Mouse (Mus musculus) mouse embryonic stem cell (cell line): Measurements from ENCODE around the gene Pakap.

Source experiments
- in situ Hi-C, 2 experiments: fragments of 300-500 bp; cut with MboI; formaldehyde crosslinking; loops; 1 replicate in 1 of 2; 3 replicates in 1 of 2; pipeline ENCODE4 v1.14.3; 2019 to 2020; ENCODE audit warnings: low sequenced_read_pairs in 2 of 2, low pct_unique_long_range_greater_than_20kb in 1 of 2, mixed read lengths in 1 of 2; ENCODE audit not compliant: unreplicated experiment in 1 of 2

Pakap gene

DNA sequence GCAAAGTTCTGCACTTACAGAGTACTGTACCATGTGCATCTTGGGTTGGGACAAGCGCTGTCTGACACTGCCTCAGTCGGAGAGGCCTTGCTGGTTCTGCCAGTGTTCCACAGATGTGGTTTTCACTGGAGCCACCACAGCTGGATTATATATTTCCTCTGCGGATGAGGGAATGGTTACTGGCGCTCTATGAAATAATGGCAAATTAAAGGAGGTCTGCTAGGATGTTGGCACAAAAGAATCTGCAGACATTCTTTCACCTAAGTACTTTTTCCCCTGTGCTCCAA is 1.0 kb downstream of the Pakap start:
- in situ Hi-C loops, result no loop called here

- in situ Hi-C loops, result no loop called here
Measured at GRCm38 (mm10) chr4:57569711-57570110, 1.7 kb downstream of the Pakap start.

DNA sequence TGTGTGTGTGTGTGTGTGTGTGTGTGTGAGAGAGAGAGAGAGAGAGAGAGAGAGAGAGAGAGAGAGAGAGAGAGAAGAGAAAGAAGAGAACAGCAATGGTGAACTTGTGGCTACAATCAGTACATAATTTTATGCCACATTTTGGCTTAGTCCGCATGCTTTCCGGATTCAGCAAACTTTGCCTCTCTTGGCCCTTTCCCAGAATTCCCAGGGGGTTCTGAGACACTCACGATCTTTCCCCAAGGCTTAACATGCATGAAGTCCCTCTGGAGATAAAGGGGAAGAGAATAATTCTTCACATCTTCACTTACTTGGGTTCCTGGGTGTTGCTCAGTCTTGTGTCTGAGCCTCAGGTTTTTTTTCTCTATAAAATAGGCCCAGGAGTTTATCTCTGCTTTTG is 2.2 kb downstream of the Pakap start:
- in situ Hi-C loops, result no loop called here

- in situ Hi-C loops, result no loop called here
Measured at GRCm38 (mm10) chr4:57574181-57574580, 6.2 kb downstream of the Pakap start.

- in situ Hi-C loops, result no loop called here
Measured at GRCm38 (mm10) chr4:57574646-57575045, 6.7 kb downstream of the Pakap start.

GRCm38 (mm10) chr4:57575686-57576085 is 7.7 kb downstream of the Pakap start:
- in situ Hi-C loops, result no loop called here

- in situ Hi-C loops, result no loop called here
Measured at GRCm38 (mm10) chr4:57576095-57576494, 8.1 kb downstream of the Pakap start.

GRCm38 (mm10) chr4:57579683-57580082 is 11.7 kb downstream of the Pakap start:
- in situ Hi-C loops, result no loop called here

- in situ Hi-C loops, result no loop called here
Measured at GRCm38 (mm10) chr4:57585281-57585800, 17.4 kb downstream of the Pakap start.

- in situ Hi-C loops, result no loop called here
Measured at GRCm38 (mm10) chr4:57586933-57587658, 19.1 kb downstream of the Pakap start.

- in situ Hi-C loops, result no loop called here
Measured at GRCm38 (mm10) chr4:57588356-57588755, 20.4 kb downstream of the Pakap start.

DNA sequence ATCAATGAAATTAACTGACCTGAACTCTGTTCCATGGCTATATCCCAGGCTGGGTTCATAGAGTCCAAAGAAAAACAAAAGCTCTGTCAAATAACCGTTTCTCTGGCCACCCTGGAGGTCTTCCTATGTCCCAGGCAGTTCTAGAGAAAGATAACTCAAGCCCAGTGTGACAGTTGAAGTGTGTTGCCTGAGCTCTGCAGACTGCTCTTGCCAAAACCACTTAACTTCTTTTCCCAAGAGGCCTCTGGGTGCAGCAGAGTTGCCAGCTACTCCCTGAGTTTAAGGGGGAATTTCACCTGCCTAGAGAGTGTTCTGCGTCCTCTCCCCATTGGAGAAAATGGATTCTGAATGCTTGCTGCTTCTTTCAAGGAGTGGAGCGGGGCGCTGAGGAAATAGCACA is 24.8 kb downstream of the Pakap start:
- in situ Hi-C loops, result no loop called here

DNA sequence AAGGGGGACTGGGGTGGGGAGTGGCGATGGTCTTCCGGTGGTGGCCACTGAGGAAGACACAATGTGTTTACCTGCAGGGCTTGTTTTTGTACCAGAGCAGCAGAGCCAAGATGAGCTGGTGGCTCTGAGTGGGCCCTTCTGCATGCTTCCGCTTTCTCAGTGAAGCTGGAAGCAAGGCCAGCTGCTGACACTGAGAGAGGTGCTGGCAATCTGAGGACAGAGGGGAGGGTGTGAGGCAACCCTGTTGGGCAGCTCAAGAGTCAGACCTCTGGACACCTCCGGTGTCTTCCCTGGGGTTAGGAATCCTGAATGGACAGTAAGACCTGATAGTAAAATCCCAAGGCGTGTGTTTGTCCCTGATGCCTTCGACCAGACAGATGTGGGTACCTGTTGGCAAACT is 32.0 kb downstream of the Pakap start:
- in situ Hi-C loops, result no loop called here

DNA sequence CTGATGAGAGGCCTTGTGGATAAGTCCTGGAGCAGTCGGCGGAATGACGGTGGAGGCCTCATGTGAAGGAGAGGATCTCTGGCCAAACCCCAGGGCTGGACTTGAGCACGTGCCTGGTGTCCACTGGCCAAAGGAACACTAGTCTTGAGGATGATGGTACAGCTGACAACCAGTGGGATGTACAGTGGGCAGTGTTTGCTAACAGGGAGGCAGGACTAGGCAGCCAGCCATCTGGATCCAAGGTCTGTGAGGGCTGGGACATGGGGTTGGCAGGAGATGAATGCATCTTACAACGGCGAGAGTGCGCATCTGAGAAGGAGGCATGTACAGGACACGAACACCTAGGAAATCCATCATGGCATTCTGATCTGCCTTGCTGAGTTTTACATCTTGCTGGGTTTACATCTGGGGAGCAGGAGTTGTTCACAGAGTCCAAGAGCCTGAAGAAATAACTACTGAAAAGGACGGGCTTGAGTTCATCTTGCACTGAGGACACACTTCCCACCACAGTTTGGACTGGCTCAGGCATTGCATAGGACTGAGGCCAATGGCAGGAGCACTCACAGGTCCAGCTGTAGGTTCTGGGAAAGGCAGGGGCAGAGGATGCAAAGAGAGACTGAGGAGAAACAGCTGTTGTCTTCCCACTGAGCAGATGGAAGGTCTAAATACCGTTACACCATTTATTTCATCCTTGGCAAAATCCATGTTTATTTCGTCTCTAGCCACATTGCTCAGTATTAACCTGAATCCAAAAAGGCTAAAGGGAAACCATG is 32.9 kb downstream of the Pakap start:
- in situ Hi-C loops, result no loop called here

DNA sequence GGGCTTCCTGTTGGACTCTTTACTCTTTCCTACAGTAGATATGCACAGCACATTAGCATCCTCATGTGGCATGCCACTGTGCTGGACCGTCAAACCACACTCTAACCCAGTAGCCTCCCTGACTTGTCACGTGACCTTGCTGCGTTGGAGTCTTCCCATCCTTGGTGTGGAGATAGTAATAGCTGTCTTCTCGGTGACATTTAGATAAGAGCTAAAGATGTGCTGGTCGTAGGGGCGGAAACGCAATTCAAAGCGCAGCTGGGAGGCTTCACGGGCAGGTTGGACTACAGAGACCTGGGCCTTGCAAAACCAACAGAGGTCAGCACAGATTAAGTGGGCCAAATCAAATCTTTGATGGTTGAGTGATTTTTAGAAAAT is 33.5 kb downstream of the Pakap start:
- in situ Hi-C loops, result no loop called here

DNA sequence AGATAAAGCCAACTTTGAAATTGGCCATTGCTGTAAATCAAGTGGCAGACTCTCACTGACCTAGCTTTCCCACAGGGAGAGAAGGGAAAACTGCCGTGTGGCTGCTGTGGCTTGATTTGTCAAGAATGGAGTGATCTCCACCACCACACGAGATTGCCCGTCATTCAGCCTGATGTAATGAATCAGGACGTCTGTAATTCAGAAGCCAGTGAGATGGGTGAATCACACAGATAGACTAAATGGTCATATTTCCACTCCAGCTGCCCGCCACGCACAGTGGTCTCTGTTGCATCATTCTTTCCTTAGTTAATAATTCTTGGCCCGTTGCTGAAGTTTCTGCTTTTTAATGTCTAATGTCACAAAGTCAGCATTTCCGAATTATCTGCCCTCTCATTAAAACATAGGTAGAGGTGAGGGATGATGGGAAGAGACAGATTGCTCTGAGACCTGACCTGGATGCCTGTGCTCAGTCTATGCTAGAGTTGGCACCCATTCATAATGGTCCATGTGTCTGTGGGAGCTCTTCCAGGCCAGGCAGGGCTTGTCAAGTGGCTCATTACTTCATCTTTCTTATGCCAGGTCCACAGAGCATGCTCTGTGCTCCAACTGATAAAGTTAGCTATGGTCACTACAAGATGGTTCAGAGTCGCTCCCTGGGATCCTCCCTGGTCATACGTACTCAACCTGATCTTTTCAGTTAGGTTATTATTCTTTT is 34.1 kb downstream of the Pakap start:
- in situ Hi-C loops, result no loop called here

- in situ Hi-C loops, result no loop called here
Measured at GRCm38 (mm10) chr4:57606258-57606657, 38.3 kb downstream of the Pakap start.

- in situ Hi-C loops, result no loop called here
Measured at GRCm38 (mm10) chr4:57607247-57607942, 39.4 kb downstream of the Pakap start.
